Mouse (Mus musculus) midbrain, embryonic 12.5 days (tissue): Measurements from ENCODE around the gene Treml2. TPM values are rescaled to one million over a fixed set of nuclear protein-coding genes. Genes with fewer than 3 reads are reported as not detected.

ENCODE experiments used
- ATAC-seq: fragments of 200-750 bp; cut with Nextera tagmentation; 2 replicates; pipeline ENCODE4 v1.8.0; 2017; ENCODE audit warnings: low read depth, moderate TSS enrichment, moderate library complexity; ENCODE audit not compliant: low FRiP score
- H3K27ac ChIP-seq: fragments of 300-500 bp; sonication (generic); replicated peaks from 2 replicates; pipeline ENCODE4 v1.5.1; 2016; ENCODE audit warnings: mild to moderate bottlenecking
- H3K27me3 ChIP-seq: fragments of 300-500 bp; sonication (generic); 2 replicates; pipeline ENCODE4 v1.6.1; 2016; ENCODE audit warnings: mild to moderate bottlenecking
- H3K36me3 ChIP-seq: fragments of 300-500 bp; sonication (generic); 2 replicates; pipeline ENCODE4 v1.6.1; 2016
- H3K4me1 ChIP-seq: fragments of 300-500 bp; sonication (generic); 2 replicates; pipeline ENCODE4 v1.6.1; 2016
- H3K4me2 ChIP-seq: fragments of 300-500 bp; sonication (generic); replicated peaks from 2 replicates; pipeline ENCODE4 v1.6.1; 2016; ENCODE audit warnings: mild to moderate bottlenecking, moderate library complexity
- H3K4me3 ChIP-seq: fragments of 300-500 bp; sonication (generic); 2 replicates; pipeline ENCODE4 v1.5.1; 2016; ENCODE audit warnings: mild to moderate bottlenecking
- H3K9ac ChIP-seq: fragments of 300-500 bp; sonication (generic); replicated peaks from 2 replicates; pipeline ENCODE4 v1.6.1; 2016; ENCODE audit warnings: mild to moderate bottlenecking, moderate library complexity
- H3K9me3 ChIP-seq: fragments of 300-500 bp; sonication (generic); 2 replicates; pipeline ENCODE4 v1.6.1; 2016; ENCODE audit warnings: mild to moderate bottlenecking
- WGBS: fragments of 180-500 bp; shearing (Covaris S2); methylation state at CpG from one replicate; pipeline ENCODE4 v1.1.7; 2016; 5-methylcytosine and 5-hydroxymethylcytosine counted together
- polyA plus RNA-seq: library from polyadenylated mRNA; unstranded; fragments of >200 nt; fragmentation: Nextera tagmentation; extraction: Ambion mirVana; gene quantifications from 2 replicates; pipeline ENCODE4 v1.2.1, GENCODE M21; 2016

Gene Treml2
- polyA plus RNA-seq, 1 experiment from 2014 or later, result 0.26 TPM

DNA sequence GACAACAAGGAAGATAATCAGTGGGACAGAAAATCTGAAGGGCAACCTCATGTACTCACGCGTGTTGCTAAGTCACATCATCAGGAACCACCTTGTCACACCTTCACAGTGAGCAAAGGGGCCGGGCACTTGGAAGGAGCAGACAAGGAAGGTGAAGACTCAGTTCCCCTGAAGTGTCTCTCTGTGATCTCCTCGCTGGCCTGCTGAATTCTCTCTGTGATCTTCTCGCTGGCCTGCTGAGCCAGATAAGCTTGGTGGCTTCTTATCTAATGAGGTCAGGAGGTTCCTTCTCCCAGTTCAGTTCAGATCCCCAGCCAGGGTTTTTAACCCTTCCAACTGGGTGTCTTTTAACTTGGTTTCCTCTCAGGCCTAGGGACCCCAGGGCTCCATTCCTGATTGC, 27.1 kb upstream of the Treml2 start:
- no peak overlapping the region for H3K4me2 ChIP-seq
- WGBS, result 83% methylated on average over 5 of the region's 5 CpGs
- no peaks in the 10 kb centered on the region for H3K27me3 ChIP-seq
- no peaks in the 10 kb centered on the region for H3K4me1 ChIP-seq
- H3K4me3 ChIP-seq, result no peak overlapping the region
- no peak overlapping the region for H3K9ac ChIP-seq
- no peaks in the 10 kb centered on the region for H3K36me3 ChIP-seq
- no peak overlapping the region for H3K27ac ChIP-seq
- ATAC-seq, result no peak
- no peaks in the 10 kb centered on the region for H3K9me3 ChIP-seq

DNA sequence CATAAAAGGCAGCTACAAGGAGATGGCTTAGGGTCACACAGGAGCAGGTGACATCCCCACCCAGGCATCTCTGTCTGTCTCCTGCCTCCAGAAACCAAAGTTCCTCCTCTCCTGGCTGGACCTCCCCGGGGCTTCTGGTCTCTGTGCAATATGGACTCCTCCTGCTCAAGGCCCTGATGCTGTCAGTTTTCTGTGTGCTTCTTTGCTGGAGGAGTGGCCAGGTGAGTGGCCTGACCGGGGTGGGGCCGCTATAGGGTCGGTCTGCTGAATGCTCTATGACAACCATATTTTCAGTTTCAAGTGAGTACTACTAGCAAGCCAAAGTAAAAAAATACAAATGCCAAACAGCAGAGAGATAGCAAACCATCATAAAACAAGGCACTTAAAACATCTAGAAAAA, 26.7 kb upstream of the Treml2 start:
- Histone ChIP-seq H3K4me2 (no peak overlapping the region), H3K36me3 (no peaks in the 10 kb centered on the region), H3K4me1 (no peaks in the 10 kb centered on the region), H3K9ac (no peak overlapping the region), H3K27ac (no peak overlapping the region), H3K27me3 (no peaks in the 10 kb centered on the region), H3K4me3 (no peak overlapping the region), H3K9me3 (no peaks in the 10 kb centered on the region)
- WGBS, result 93% methylated on average over 4 of the region's 4 CpGs
- no peak for ATAC-seq

DNA sequence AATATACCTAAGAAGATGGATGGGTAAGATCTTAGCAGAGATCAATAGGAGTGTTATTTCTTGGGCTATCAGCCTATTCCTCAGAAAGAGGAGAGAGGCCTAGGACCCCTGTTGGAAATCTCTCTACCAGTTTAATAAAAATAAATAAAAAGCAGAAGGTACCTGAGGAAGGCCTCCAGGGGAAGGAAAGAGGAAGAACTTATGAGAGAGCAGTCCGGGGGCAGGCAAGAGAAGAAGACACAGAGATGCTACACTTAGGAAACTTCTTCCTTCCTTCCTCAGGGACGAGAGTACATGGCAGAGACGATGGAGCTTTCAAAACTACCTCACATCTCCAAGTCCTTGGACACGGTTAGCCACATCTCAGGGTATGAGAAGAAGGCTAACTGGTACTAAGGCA, 25.2 kb upstream of the Treml2 start:
- Histone ChIP-seq H3K36me3 (no peaks in the 10 kb centered on the region), H3K4me3 (no peak overlapping the region), H3K4me1 (no peaks in the 10 kb centered on the region), H3K27ac (no peak overlapping the region), H3K9me3 (no peaks in the 10 kb centered on the region), H3K27me3 (no peaks in the 10 kb centered on the region), H3K9ac (no peak overlapping the region), H3K4me2 (no peak overlapping the region)
- WGBS, result 80% methylated on average over 4 of the region's 4 CpGs
- no peak for ATAC-seq

DNA sequence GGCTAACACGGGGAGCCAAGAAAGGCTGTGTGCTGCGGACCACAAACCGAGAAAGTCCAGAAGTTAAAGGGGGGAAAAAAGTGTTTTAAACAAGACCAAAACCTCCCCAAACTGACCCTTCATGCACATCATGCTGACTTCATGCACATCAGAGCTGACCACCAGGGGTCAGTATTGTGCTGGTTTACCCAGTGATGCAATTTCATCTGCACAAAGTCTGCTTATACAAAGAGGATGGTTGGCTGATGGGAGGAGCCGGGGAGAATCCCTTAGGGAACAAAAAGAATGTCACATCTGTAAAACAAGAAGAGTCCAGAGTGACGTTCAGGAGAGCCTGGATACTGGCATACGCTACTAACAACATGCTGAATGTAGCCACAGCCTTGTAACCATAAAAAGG, 24.4 kb upstream of the Treml2 start:
- Histone ChIP-seq H3K9me3 (no peaks in the 10 kb centered on the region), H3K9ac (no peak overlapping the region), H3K27ac (no peak overlapping the region), H3K4me3 (no peak overlapping the region), H3K27me3 (no peaks in the 10 kb centered on the region), H3K4me1 (no peaks in the 10 kb centered on the region), H3K36me3 (no peaks in the 10 kb centered on the region), H3K4me2 (no peak overlapping the region)
- 30% methylated on average over 6 of the region's 6 CpGs for WGBS
- 0 out of 2 replicates have a peak, but pooled peaks have one; percentile 52 for ATAC-seq

DNA sequence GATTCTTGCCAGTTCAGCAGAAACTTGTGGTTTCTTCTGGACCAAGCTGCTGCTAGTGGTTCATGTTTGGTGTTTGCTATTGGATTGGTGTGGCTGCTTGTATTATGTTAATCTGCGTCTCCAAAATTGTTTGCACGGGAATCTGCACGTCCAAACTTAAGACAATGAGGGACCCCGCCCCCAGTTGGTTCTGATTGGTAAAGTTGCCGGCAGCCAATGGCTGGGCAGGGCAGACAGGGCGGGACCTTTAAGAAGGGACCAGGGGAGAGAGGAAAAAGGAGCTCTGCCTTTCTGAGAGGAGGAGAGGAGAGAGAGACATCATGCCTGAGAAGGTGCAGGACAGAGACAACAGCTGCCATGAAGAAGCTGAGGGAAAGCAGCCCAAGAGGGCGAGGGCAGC, 23.6 kb upstream of the Treml2 start:
- H3K27ac ChIP-seq, result no peak overlapping the region
- no peak for ATAC-seq

DNA sequence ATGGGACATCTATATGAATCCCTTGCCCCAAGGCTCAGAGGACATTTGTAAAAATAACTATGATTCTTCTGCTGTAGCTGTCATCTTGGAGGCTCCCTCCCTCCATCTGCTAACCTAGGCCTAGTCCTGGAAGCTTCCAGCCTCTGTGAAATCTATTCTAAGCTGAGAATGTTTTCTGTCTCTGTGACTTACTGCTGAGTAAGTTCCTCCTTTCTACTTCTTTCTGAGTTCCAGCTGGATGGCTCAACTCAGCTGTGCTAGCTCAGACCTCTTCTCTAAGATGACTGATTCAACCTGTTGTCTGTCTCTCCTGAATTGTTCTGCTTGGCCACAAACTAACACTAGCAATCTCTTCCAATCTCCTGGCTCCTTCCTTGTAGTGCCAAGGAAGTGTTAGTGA, 20.9 kb upstream of the Treml2 start:
- no peaks in the 10 kb centered on the region for H3K27me3 ChIP-seq
- peaks cover 12% of the 10 kb centered on the region; the same call in 1 of the 2 replicates for H3K4me1 ChIP-seq
- H3K27ac ChIP-seq, result no peak overlapping the region
- no peak overlapping the region for H3K4me3 ChIP-seq
- H3K4me2 ChIP-seq, result no peak overlapping the region
- H3K9ac ChIP-seq, result no peak overlapping the region
- no peaks in the 10 kb centered on the region for H3K9me3 ChIP-seq
- ATAC-seq, result no peak
- H3K36me3 ChIP-seq, result no peaks in the 10 kb centered on the region

More for the DNA sequence above, 23.6 kb upstream of the Treml2 start:
- no peaks in the 10 kb centered on the region for H3K9me3 ChIP-seq
- H3K4me2 ChIP-seq, result no peak overlapping the region
- no peak overlapping the region for H3K9ac ChIP-seq
- 62% methylated on average over 7 of the region's 7 CpGs for WGBS
- H3K4me1 ChIP-seq, result no peaks in the 10 kb centered on the region
- H3K36me3 ChIP-seq, result no peaks in the 10 kb centered on the region
- H3K27me3 ChIP-seq, result no peaks in the 10 kb centered on the region
- no peak overlapping the region for H3K4me3 ChIP-seq

DNA sequence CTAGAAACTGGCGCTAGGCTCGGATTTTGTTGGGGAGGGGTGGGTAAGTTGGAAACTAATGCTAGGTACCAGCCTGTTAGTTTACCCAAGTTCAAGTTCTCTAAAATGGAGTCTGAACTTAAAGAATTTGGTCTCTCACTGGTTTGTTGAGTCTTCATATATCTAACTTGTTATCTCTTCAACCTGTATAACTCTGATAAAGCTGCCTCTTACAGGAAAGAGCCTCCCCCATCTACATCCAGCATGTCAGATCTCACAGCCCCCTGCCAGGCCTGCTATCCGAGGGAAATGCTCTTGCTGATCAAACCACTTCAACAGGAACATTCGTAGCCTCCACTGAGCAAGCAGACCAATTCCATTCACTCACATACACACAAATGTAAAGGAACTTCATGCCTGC, 20.3 kb upstream of the Treml2 start:
- Histone ChIP-seq H3K4me3 (no peak overlapping the region), H3K4me2 (no peak overlapping the region), H3K36me3 (no peaks in the 10 kb centered on the region), H3K4me1 (peaks cover 12% of the 10 kb centered on the region; the same call in 1 of the 2 replicates), H3K9me3 (no peaks in the 10 kb centered on the region), H3K27ac (no peak overlapping the region), H3K27me3 (no peaks in the 10 kb centered on the region), H3K9ac (no peak overlapping the region)
- WGBS, result 85% methylated on average over 4 of the region's 4 CpGs
- ATAC-seq, result no peak

DNA sequence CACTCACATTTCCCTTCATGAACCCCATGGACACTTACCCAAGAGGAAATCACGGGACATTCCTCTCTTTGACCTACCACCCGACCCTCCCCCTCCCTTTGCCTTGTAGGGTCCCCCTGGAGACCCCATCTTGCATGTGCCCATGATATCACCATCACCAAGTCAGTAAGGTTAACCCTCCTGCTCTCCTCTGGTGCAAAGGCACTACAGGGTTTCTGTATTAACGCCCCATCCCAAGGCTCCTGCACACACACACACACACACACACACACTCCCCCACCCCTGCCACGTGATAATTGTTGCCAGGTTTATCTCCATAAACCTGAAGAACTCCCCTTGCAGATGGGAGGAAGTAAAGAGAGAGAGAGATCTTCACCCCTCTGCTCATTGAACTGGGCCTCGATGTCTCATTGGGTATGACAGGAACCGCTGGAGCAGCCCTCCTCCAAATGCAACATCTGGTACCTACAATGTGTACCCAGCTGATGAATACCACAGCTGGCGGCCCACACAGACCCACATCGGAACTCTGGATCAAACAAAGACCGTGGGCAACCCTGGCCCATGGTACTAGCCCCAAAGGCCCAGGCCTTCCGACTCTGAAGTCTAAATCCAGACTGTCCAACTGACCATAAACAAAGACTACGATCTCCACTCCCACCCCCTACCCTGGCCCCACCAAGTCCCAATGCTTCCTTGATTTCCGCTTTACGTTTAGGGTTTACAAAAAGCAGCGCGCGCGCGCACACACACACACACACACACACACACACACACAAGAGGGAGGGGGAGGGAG, 18.2 kb upstream of the Treml2 start:
- peaks cover 12% of the 10 kb centered on the region; the same call in 1 of the 2 replicates for H3K4me1 ChIP-seq
- H3K4me3 ChIP-seq, result peak overlapping the region; percentile 35
- H3K9ac ChIP-seq, result peak overlapping the region; percentile 55
- no peaks in the 10 kb centered on the region for H3K27me3 ChIP-seq
- H3K9me3 ChIP-seq, result no peaks in the 10 kb centered on the region
- no peak overlapping the region for H3K27ac ChIP-seq
- H3K4me2 ChIP-seq, result peak overlapping the region; percentile 56
- ATAC-seq, result peak; percentile 72
- H3K36me3 ChIP-seq, result no peaks in the 10 kb centered on the region
- 32% methylated on average over 18 of the region's 18 CpGs for WGBS

DNA sequence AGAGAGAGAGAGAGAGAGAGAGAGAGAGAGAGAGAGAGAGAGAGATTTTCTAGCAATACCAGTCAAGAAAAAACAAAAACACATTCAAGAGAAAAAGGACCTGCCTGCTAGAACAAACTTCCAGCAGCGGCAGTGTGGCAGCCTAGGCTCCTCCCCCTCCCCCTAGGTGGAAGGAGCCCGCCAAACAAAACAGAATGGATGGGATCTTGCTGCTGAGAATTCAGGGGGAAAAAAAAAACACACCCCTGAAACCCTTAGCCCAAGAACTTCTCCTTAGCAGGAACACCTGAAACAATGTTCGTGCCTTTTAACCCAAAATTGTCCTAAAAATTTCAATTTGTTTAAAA, 17.6 kb upstream of the Treml2 start:
- H3K4me2 ChIP-seq, result peak overlapping the region; percentile 56
- peaks cover 12% of the 10 kb centered on the region; the same call in 1 of the 2 replicates for H3K4me1 ChIP-seq
- H3K27ac ChIP-seq, result no peak overlapping the region
- WGBS, result 5% methylated on average over 3 of the region's 3 CpGs
- H3K4me3 ChIP-seq, result peak overlapping the region; percentile 35
- H3K27me3 ChIP-seq, result no peaks in the 10 kb centered on the region
- no peaks in the 10 kb centered on the region for H3K36me3 ChIP-seq
- 0 out of 2 replicates have a peak, but pooled peaks have one; percentile 38 for ATAC-seq
- peak overlapping the region; percentile 55 for H3K9ac ChIP-seq
- H3K9me3 ChIP-seq, result no peaks in the 10 kb centered on the region

DNA sequence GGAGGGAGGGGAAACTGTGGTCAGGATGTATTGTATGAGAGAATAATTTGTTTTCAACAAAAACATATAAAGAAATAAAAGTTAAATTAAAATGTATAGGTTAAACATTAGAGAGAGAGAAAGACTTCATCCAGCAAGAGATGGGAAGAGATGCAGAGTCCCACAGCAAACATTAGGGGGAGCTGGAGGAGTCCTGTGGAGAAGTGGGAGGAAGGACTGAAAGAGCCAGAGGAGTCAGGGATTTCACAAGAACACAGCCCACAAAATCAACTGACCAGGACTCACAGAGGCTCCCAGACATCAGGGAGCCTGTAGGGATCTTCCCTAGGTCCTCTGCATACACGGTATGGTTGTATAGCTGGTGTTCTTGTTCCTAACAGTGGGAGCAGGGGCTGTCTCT, 12.5 kb upstream of the Treml2 start:
- Histone ChIP-seq H3K4me1 (peaks cover 4% of the 10 kb centered on the region; the same call in 1 of the 2 replicates), H3K27ac (no peak overlapping the region), H3K4me3 (no peak overlapping the region), H3K9ac (no peak overlapping the region), H3K36me3 (no peaks in the 10 kb centered on the region), H3K4me2 (no peak overlapping the region), H3K27me3 (no peaks in the 10 kb centered on the region), H3K9me3 (0 out of 2 replicates have a peak, but pooled peaks cover 2% of the 10 kb centered on the region)
- no peak for ATAC-seq
- 57% methylated on average over 1 of the region's 1 CpGs for WGBS

DNA sequence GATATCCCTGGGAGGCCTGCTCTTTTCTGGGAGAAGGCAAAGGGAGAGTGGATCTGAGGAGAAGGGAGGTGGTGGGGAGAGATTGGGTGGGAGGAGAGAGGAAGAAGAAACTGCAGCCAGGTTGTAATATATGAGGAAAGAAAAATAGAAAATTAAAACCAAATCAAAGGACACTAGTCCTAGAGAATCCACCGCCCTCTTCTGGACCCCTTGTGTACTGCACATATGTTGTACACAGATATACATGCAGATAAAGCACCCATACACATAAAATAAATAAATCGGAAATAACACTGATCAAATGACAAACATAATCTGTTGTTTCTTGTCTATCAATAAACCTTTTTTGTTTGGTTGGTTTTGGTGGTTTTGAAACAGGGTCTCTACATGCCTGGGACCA, 12.0 kb upstream of the Treml2 start:
- H3K27ac ChIP-seq, result no peak overlapping the region
- H3K27me3 ChIP-seq, result no peaks in the 10 kb centered on the region
- ATAC-seq, result no peak
- H3K36me3 ChIP-seq, result no peaks in the 10 kb centered on the region
- H3K4me1 ChIP-seq, result peaks cover 3% of the 10 kb centered on the region; the same call in 1 of the 2 replicates
- WGBS, result 63% methylated on average over 2 of the region's 2 CpGs
- H3K9ac ChIP-seq, result no peak overlapping the region
- H3K9me3 ChIP-seq, result 0 out of 2 replicates have a peak, but pooled peaks cover 2% of the 10 kb centered on the region
- H3K4me3 ChIP-seq, result no peak overlapping the region
- no peak overlapping the region for H3K4me2 ChIP-seq

DNA sequence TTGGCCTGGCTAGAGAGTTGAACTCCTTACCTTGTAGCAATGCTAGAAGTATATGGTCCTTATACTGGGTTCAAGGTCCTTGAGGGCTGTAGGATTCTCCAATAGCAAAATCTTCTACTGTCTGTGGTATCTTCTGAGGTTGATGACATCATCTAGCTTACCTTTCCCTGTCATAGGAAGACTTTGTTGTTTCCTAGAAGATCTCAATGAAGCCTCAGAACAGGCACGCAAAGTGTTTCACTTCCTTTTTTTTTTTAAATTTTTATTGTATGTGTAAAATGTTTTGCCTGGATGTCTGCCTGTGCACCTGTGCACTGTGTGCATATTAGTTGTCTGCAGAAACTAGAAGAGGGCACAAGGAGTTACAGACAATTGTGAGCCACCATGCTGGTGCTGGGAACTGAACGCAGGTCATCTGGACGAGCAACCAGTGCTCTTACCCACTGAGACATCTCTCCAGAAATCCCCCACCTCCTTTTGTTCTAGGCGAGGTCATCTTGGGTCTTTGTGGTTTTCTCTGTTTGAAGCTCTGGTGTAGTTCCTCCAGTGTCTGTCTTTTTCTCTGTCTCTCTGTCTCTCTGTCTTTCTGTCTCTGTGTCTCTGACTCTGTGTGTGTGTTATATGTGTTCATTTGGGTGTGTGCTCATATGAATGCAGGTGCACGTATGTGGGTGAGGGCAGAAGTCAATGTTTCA, 5.7 kb upstream of the Treml2 start:
- Histone ChIP-seq H3K9ac (no peak overlapping the region), H3K9me3 (0 out of 2 replicates have a peak, but pooled peaks cover 2% of the 10 kb centered on the region), H3K4me1 (no peaks in the 10 kb centered on the region), H3K4me3 (no peak overlapping the region), H3K36me3 (no peaks in the 10 kb centered on the region), H3K4me2 (no peak overlapping the region), H3K27me3 (no peaks in the 10 kb centered on the region), H3K27ac (no peak overlapping the region)
- ATAC-seq, result no peak
- WGBS, result 86% methylated on average over 5 of the region's 5 CpGs
